11 mouse cellular contexts compared by ENCODE assay signal in genomic region chr5:147331547-147331946, GRCm38 (mm10). TPM values are rescaled to one million over a fixed set of nuclear protein-coding genes. Genes with fewer than 3 reads are reported as not detected.
A peak's percentile ranks its signal among the peaks of the same experiment; 100 is the strongest.
DNase-seq lines count a peak whose midpoint lies in the region; ATAC-seq and TF ChIP-seq lines count a peak whose summit lies in the region.
"Had no signal": no experiment of that assay in that cellular context is flagged by ENCODE, and none has a peak within 500 bp of the region (broad histone marks: within the 10 kb centered on the region; RNA-seq: fewer than 3 reads in every experiment).

No protein-coding gene starts in this region.

- TF ChIP-seq CTCF in heart, postnatal 0 days (IDR thresholded peaks at IDR 0.05; ENCODE audit: low read depth), result peak; percentile 60
- peak; percentile 69 for TF ChIP-seq CTCF in cortical plate, adult 2 months (IDR thresholded peaks at IDR 0.05; ENCODE audit: extremely low read depth, insufficient read depth, low read length)
- TF ChIP-seq CTCF in left cerebral cortex, adult 2 months (IDR thresholded peaks at IDR 0.05), result peak; percentile 74

- intact Hi-C loops in left cerebral cortex, adult 2 months (cut with DNase I), result loop anchor here (5.0 kb wide), 1 partner anchor 516 kb away; no protein-coding TSS in a partner anchor

- H3K4me2 ChIP-seq in heart, postnatal 0 days (ENCODE audit: low read depth, low read length), result no peak overlapping the region
- H3K4me2 ChIP-seq: embryonic facial prominence, embryonic 15.5 days; limb, embryonic 13.5 days had no signal

- no peak for ATAC-seq in heart, postnatal 0 days (ENCODE audit: insufficient read depth, low read depth)
- ATAC-seq in megakaryocyte-erythroid progenitor cell, adult 5-6 weeks (replicated peaks; ENCODE audit: low FRiP score, low TSS enrichment, poor library complexity, severe bottlenecking), result no peak

- no peaks in the 10 kb centered on the region for H3K36me3 ChIP-seq in heart, postnatal 0 days (replicated peaks; ENCODE audit: control insufficient read depth, insufficient read depth, low read length)
- H3K36me3 ChIP-seq: embryonic facial prominence, embryonic 15.5 days; limb, embryonic 13.5 days had no signal

- no peaks in the 10 kb centered on the region for H3K9me3 ChIP-seq in heart, postnatal 0 days (replicated peaks; ENCODE audit: control insufficient read depth, low read length)
- H3K9me3 ChIP-seq: embryonic facial prominence, embryonic 15.5 days; limb, embryonic 13.5 days had no signal

- no peak overlapping the region for H3K9ac ChIP-seq in heart, postnatal 0 days (replicated peaks; ENCODE audit: low read depth, low read length)
- H3K9ac ChIP-seq: embryonic facial prominence, embryonic 15.5 days; limb, embryonic 13.5 days had no signal

- WGBS in heart, postnatal 0 days, result 43% methylated on average over 2 of the region's 2 CpGs

- TF ChIP-seq EP300 in heart, postnatal 0 days (IDR thresholded peaks at IDR 0.05; ENCODE audit: low read depth), result no peak

- H3K4me3 ChIP-seq in heart, postnatal 0 days (ENCODE audit: low read depth, low read length), result no peak overlapping the region
- H3K4me3 ChIP-seq in cortical plate, adult 2 months (ENCODE audit: insufficient read depth, low read length), result no peak overlapping the region
- H3K4me3 ChIP-seq in left cerebral cortex, adult 2 months, result no peak overlapping the region
- H3K4me3 ChIP-seq: embryonic facial prominence, embryonic 15.5 days; limb, embryonic 13.5 days had no signal

- no peaks in the 10 kb centered on the region for H3K4me1 ChIP-seq in heart, postnatal 0 days (ENCODE audit: control insufficient read depth, insufficient read depth)
- 0 out of 2 replicates have a peak, but pooled peaks cover 1% of the 10 kb centered on the region for H3K4me1 ChIP-seq in cortical plate, adult 2 months (ENCODE audit: control insufficient read depth, insufficient read depth, low read length)
- H3K4me1 ChIP-seq: embryonic facial prominence, embryonic 15.5 days had no signal

- 0 out of 2 replicates have a peak, but pooled peaks cover 3% of the 10 kb centered on the region for H3K27me3 ChIP-seq in heart, postnatal 0 days (ENCODE audit: control insufficient read depth, insufficient read depth, low read length)

- no peak for TF ChIP-seq POLR2A in cortical plate, adult 2 months (IDR thresholded peaks at IDR 0.05; ENCODE audit: extremely low read depth, insufficient read depth, low read length)

- peak; percentile 26 for DNase-seq in heart, postnatal 0 days (ENCODE audit: low spot score)
- DNase-seq in heart, adult 9 months (ENCODE audit: low spot score in 2 of 2), result no peak
- peak; percentile 93 for DNase-seq in B cell, adult 2 months
- DNase-seq in T-cell, adult 2 months (ENCODE audit: low spot score), result peak; percentile 72
- DNase-seq in left cerebral cortex, adult 2 months (ENCODE audit: extremely low spot score in 1 of 2, low spot score in 2 of 2), result peak in 1 of 2 experiments; percentile 41
- DNase-seq in retina, postnatal 1 day, result peak; percentile 54

- no peak overlapping the region for H3K27ac ChIP-seq in heart, postnatal 0 days (ENCODE audit: low read depth)
- H3K27ac ChIP-seq in cortical plate, adult 2 months (ENCODE audit: insufficient read depth, low read length), result no peak overlapping the region
- no peak overlapping the region for H3K27ac ChIP-seq in left cerebral cortex, adult 2 months
- H3K27ac ChIP-seq: embryonic facial prominence, embryonic 15.5 days; limb, embryonic 13.5 days had no signal

RNA-seq across cellular contexts. Expression of gene Urad, which starts 9.3 kb away (rescaled TPM):
- total RNA-seq in heart, postnatal 0 days (2014; rRNA removed; ENCODE audit: low replicate concordance), result not detected in 2 replicates
- polyA plus RNA-seq in heart, postnatal 0 days (2015; fragmentation: Nextera tagmentation; extraction: Ambion mirVana), result not detected in 2 replicates
- polyA plus RNA-seq in cortical plate, adult 2 months (2012; rRNA removed), result not detected in 2 replicates
- total RNA-seq in left cerebral cortex, adult 2 months (2021), result not detected
- total RNA-seq in megakaryocyte-erythroid progenitor cell, adult 5-6 weeks (2014; fragmentation: Nextera tagmentation), result not detected in 2 replicates
- total RNA-seq in megakaryocyte-erythroid progenitor cell, adult 5-6 weeks (2017), result not detected in 2 replicates
- polyA plus RNA-seq: embryonic facial prominence, embryonic 15.5 days; limb, embryonic 13.5 days; stomach, embryonic 14.5 days had no signal

RNA-seq across cellular contexts. Expression of gene Cdx2, which starts 24.5 kb away (rescaled TPM):
- total RNA-seq in heart, postnatal 0 days (2014; rRNA removed; ENCODE audit: low replicate concordance), result not detected in 2 replicates
- polyA plus RNA-seq in heart, postnatal 0 days (2015; fragmentation: Nextera tagmentation; extraction: Ambion mirVana), result not detected in 2 replicates
- polyA plus RNA-seq in cortical plate, adult 2 months (2012; rRNA removed), result not detected in 2 replicates
- total RNA-seq in left cerebral cortex, adult 2 months (2021), result not detected
- total RNA-seq in megakaryocyte-erythroid progenitor cell, adult 5-6 weeks (2014; fragmentation: Nextera tagmentation), result not detected in 2 replicates
- not detected in 2 replicates for total RNA-seq in megakaryocyte-erythroid progenitor cell, adult 5-6 weeks (2017)
- polyA plus RNA-seq: embryonic facial prominence, embryonic 15.5 days had no signal

Comparison
In these comparisons a context has a peak if more than half of its experiments do, and no peak if none do; other contexts are left out.
1. DNase-seq: peak in heart, postnatal 0 days (single experiment), B cell, adult 2 months (2 of 2), T-cell, adult 2 months (single experiment) and retina, postnatal 1 day (single experiment); none in heart, adult 9 months (0 of 2).
2. Peak in every context shown above with its lines, with median percentiles within 50 percentile points of each other: CTCF ChIP-seq.